Mouse (Mus musculus) heart, embryonic 16.5 days (tissue): ENCODE data around the gene Ghitm. TPM values are rescaled to one million over a fixed set of nuclear protein-coding genes. Genes with fewer than 3 reads are reported as not detected.
A peak's percentile ranks its signal among the peaks of the same experiment; 100 is the strongest.

ENCODE experiments used
- ATAC-seq: fragments of 200-750 bp; cut with Nextera tagmentation; replicated peaks from 2 replicates; pipeline ENCODE4 v1.8.0; 2017; ENCODE audit warnings: moderate number of reproducible peaks; ENCODE audit not compliant: insufficient read depth, low FRiP score; ENCODE audit errors: extremely low read depth
- H3K27ac ChIP-seq: fragments of 300-500 bp; sonication (generic); 2 replicates; pipeline ENCODE4 v1.5.1; 2014; ENCODE audit warnings: mild to moderate bottlenecking, low read length, control low read depth, moderate library complexity
- H3K27me3 ChIP-seq: fragments of 300-500 bp; sonication (generic); 2 replicates; pipeline ENCODE4 v1.6.1; 2014; ENCODE audit warnings: low read length, mixed read lengths; ENCODE audit not compliant: control insufficient read depth, insufficient read depth
- H3K36me3 ChIP-seq: fragments of 300-500 bp; sonication (generic); 2 replicates; pipeline ENCODE4 v1.6.1; 2014; ENCODE audit not compliant: control insufficient read depth, insufficient read depth
- H3K4me1 ChIP-seq: fragments of 300-500 bp; sonication (generic); 2 replicates; pipeline ENCODE4 v1.6.1; 2014; ENCODE audit warnings: low read length, mixed read lengths; ENCODE audit not compliant: control insufficient read depth, insufficient read depth
- H3K4me2 ChIP-seq: fragments of 300-500 bp; sonication (generic); 2 replicates; pipeline ENCODE4 v1.6.1; 2014; ENCODE audit warnings: low read depth, mild to moderate bottlenecking, control low read depth, low read length
- H3K4me3 ChIP-seq: fragments of 300-500 bp; sonication (generic); 2 replicates; pipeline ENCODE4 v1.5.1; 2014; ENCODE audit warnings: mild to moderate bottlenecking, control low read depth, low read length
- H3K9ac ChIP-seq: fragments of 300-500 bp; sonication (generic); 2 replicates; pipeline ENCODE4 v1.6.1; 2014; ENCODE audit warnings: low read length, control low read depth
- H3K9me3 ChIP-seq: fragments of 300-500 bp; sonication (generic); replicated peaks from 2 replicates; pipeline ENCODE4 v1.6.1; 2016; ENCODE audit warnings: low read length; ENCODE audit not compliant: control insufficient read depth
- WGBS: fragments of 180-500 bp; shearing (Covaris S2); extraction: QIAGEN DNeasy Blood & Tissue Kit; methylation state at CpG from one replicate; pipeline ENCODE4 v1.1.7; 2014; 5-methylcytosine and 5-hydroxymethylcytosine counted together
- polyA plus RNA-seq: library from polyadenylated mRNA; unstranded; fragments of >200 nt; fragmentation: Nextera tagmentation; extraction: Ambion mirVana; gene quantifications from 2 replicates; pipeline ENCODE4 v1.2.1, GENCODE M21; 2015

Ghitm gene
- polyA plus RNA-seq, 1 experiment from 2014 or later: 423 TPM

GRCm38 (mm10) chr14:37110456-37110855, 24.6 kb downstream of the Ghitm start:
- H3K4me3 ChIP-seq: no peak overlapping the region
- no peaks in the 10 kb centered on the region for H3K27me3 ChIP-seq
- no peaks in the 10 kb centered on the region for H3K9me3 ChIP-seq
- 55% methylated on average over 2 of the region's 2 CpGs for WGBS
- H3K36me3 ChIP-seq: no peaks in the 10 kb centered on the region
- H3K4me2 ChIP-seq: no peak overlapping the region
- no peak overlapping the region for H3K9ac ChIP-seq
- peaks cover 16% of the 10 kb centered on the region for H3K4me1 ChIP-seq
- no peak overlapping the region for H3K27ac ChIP-seq
- ATAC-seq: no peak

- Histone ChIP-seq H3K4me3 (no peak overlapping the region), H3K9ac (no peak overlapping the region), H3K4me2 (no peak overlapping the region), H3K27ac (no peak overlapping the region), H3K9me3 (no peaks in the 10 kb centered on the region), H3K36me3 (no peaks in the 10 kb centered on the region), H3K4me1 (peaks cover 20% of the 10 kb centered on the region), H3K27me3 (no peaks in the 10 kb centered on the region)
- ATAC-seq: no peak
- WGBS: 45% methylated on average over 9 of the region's 9 CpGs
Measured at GRCm38 (mm10) chr14:37109975-37110374, 25.1 kb downstream of the Ghitm start.

- 74% methylated on average over 8 of the region's 8 CpGs for WGBS
- Histone ChIP-seq H3K4me2 (no peak overlapping the region), H3K4me1 (peaks cover 26% of the 10 kb centered on the region), H3K4me3 (no peak overlapping the region), H3K27me3 (no peaks in the 10 kb centered on the region), H3K36me3 (no peaks in the 10 kb centered on the region), H3K27ac (no peak overlapping the region), H3K9me3 (no peaks in the 10 kb centered on the region), H3K9ac (no peak overlapping the region)
- ATAC-seq: no peak
Measured at GRCm38 (mm10) chr14:37109460-37109859, 25.6 kb downstream of the Ghitm start.

GRCm38 (mm10) chr14:37105846-37106245, 29.2 kb downstream of the Ghitm start:
- peak; percentile 87 for ATAC-seq
- Histone ChIP-seq H3K9ac (no peak overlapping the region), H3K9me3 (no peaks in the 10 kb centered on the region), H3K4me1 (peaks cover 30% of the 10 kb centered on the region), H3K4me2 (peak overlapping the region; percentile 27; the same call in 1 of the 2 replicates), H3K36me3 (no peaks in the 10 kb centered on the region), H3K27me3 (no peaks in the 10 kb centered on the region), H3K27ac (peak overlapping the region; percentile 59), H3K4me3 (no peak overlapping the region)
- 8% methylated on average over 7 of the region's 7 CpGs for WGBS

- Histone ChIP-seq H3K27me3 (peaks cover under 1% of the 10 kb centered on the region; the same call in 1 of the 2 replicates), H3K9me3 (no peaks in the 10 kb centered on the region), H3K36me3 (no peaks in the 10 kb centered on the region), H3K27ac (peak overlapping the region; percentile 65), H3K4me2 (no peak overlapping the region), H3K4me1 (peaks cover 26% of the 10 kb centered on the region), H3K9ac (no peak overlapping the region), H3K4me3 (no peak overlapping the region)
- ATAC-seq: peak; percentile 33; the same call in 1 of the 2 replicates
- WGBS: 33% methylated on average over 5 of the region's 5 CpGs
Measured at GRCm38 (mm10) chr14:37104747-37105146, 30.3 kb downstream of the Ghitm start.

- peaks cover 31% of the 10 kb centered on the region for H3K4me1 ChIP-seq
- WGBS: 75% methylated on average over 3 of the region's 3 CpGs
- no peak overlapping the region for H3K27ac ChIP-seq
- H3K9ac ChIP-seq: no peak overlapping the region
- no peaks in the 10 kb centered on the region for H3K9me3 ChIP-seq
- H3K27me3 ChIP-seq: peaks cover 19% of the 10 kb centered on the region
- no peak overlapping the region for H3K4me3 ChIP-seq
- H3K36me3 ChIP-seq: no peaks in the 10 kb centered on the region
- ATAC-seq: no peak
- H3K4me2 ChIP-seq: no peak overlapping the region
Measured at GRCm38 (mm10) chr14:37102484-37102883, 32.6 kb downstream of the Ghitm start.

- Histone ChIP-seq H3K4me3 (no peak overlapping the region), H3K27ac (no peak overlapping the region), H3K9ac (no peak overlapping the region), H3K27me3 (peaks cover 28% of the 10 kb centered on the region), H3K4me2 (no peak overlapping the region), H3K9me3 (no peaks in the 10 kb centered on the region), H3K36me3 (no peaks in the 10 kb centered on the region), H3K4me1 (peaks cover 30% of the 10 kb centered on the region)
- no peak for ATAC-seq
- 65% methylated on average over 5 of the region's 5 CpGs for WGBS
Measured at GRCm38 (mm10) chr14:37101531-37101930, 33.5 kb downstream of the Ghitm start.

GRCm38 (mm10) chr14:37097956-37098530, 37.0 kb downstream of the Ghitm start, which contains the start of gene Cdhr1:
Gene Cdhr1, minus strand, starts transcription at chr14:37098347.
- Histone ChIP-seq H3K27ac (no peak within 1 kb of the TSS), H3K27me3 (peaks cover 31% of the 10 kb centered on the region), H3K4me3 (peak within 1 kb of the TSS; percentile 41), H3K4me1 (peaks cover 5% of the 10 kb centered on the region; the same call in 1 of the 2 replicates), H3K9me3 (no peaks in the 10 kb centered on the region), H3K4me2 (peak within 1 kb of the TSS; percentile 60), H3K36me3 (no peaks in the 10 kb centered on the region), H3K9ac (0 out of 2 replicates have a peak within 1 kb of the TSS, but pooled peaks have one; percentile 12)
- 0 out of 2 replicates have a peak, but pooled peaks have one; percentile 39 for ATAC-seq
- under 1% methylated on average over 30 of the region's 30 CpGs for WGBS

- H3K4me2 ChIP-seq: no peak overlapping the region
- ATAC-seq: no peak
- peaks cover 5% of the 10 kb centered on the region; the same call in 1 of the 2 replicates for H3K4me1 ChIP-seq
- WGBS: 71% methylated on average over 4 of the region's 4 CpGs
- no peak overlapping the region for H3K9ac ChIP-seq
- no peak overlapping the region for H3K27ac ChIP-seq
- no peak overlapping the region for H3K4me3 ChIP-seq
- peaks cover 31% of the 10 kb centered on the region for H3K27me3 ChIP-seq
- H3K9me3 ChIP-seq: no peaks in the 10 kb centered on the region
- no peaks in the 10 kb centered on the region for H3K36me3 ChIP-seq
Measured at GRCm38 (mm10) chr14:37095556-37095955, 39.5 kb downstream of the Ghitm start.
